Mouse (Mus musculus): Measurements from ENCODE around the gene Mucl3. TPM values are rescaled to one million over a fixed set of nuclear protein-coding genes. Genes with fewer than 3 reads are reported as not detected.

Gene Mucl3
- total RNA-seq (2021), result not detected
- long read RNA-seq, experiment 1, result 0 reads
- long read RNA-seq, experiment 2, result 0 reads

GRCm38 (mm10) chr17:35643609-35644236 is at the start of gene Mucl3:
Gene Mucl3, minus strand, starts transcription at chr17:35643695.
- DNase-seq, result no peak

- no peak for DNase-seq
Measured at GRCm38 (mm10) chr17:35692368-35692767, 48.9 kb upstream of the Mucl3 start.

GRCm38 (mm10) chr17:35691811-35692210 is 48.3 kb upstream of the Mucl3 start:
- no peak for DNase-seq

DNA sequence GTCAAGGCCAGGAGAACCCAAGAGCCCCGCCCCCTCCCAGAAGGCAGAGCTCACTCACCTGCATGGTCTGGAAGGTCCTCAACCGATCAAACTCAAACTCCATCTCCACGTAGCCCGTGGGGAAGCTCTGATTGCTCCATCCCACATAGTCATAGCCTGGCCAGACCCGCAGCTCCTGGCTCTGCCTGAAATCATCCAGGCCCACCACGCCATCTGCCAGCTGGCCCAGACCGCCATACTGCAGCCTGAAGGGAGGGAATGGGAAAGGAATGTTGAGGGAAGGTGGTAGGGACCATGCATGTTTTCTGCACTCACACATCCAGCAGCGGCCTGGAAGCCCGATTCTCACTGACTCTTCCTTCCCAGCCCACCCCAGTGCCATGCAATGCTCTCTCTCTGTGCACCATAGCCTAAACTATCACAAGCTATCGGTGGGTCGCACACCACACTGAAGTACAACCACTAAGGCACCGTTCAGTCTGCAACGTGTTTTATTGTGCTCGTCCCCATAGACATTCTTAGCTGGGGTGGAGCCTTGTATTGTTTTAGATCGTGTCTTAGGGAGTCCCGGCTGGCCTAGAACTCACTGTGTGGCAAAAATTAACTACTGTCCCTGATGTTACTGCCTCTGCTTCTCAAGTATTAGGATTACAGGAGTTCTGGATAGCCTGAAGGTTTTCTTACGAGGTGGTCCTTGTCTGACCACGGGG is 46.6 kb upstream of the Mucl3 start:
- DNase-seq, result no peak

DNA sequence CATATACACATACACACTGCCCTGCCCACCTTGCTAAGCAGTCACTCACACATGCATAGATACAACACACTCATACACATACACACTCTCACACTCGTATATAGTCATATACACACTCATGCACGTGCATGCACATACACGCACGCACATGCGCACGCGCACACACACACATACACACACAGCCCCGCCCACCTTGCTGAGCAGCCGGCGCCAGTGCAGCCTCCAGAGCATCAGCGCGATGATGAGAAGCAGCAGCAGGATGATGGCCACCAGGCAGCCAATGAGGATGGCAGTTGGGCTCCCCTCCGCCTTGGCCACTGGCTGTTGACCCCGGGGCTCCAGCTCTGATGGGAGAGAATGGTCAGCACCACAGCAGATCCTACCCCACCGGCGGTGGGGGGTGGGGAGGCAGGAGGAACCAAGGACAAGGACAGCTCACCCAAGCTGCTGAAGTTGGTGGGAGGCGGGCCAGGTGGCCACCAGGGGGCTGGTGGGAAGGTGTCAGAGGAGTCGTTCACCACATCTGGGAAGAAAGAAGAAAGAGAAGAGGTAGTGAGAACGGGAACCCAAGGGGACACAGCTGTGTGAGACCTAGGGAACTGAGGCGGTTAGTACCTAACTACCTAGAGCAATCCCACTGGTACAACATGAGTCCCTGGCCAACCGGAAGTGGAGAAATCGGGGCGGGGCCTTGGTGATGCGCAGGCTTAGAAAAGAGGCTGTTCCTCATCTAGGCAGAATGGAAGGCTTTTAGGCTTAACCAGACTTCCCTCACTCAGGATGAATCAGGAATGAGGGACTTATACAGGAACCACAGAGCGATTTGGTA is 45.1 kb upstream of the Mucl3 start:
- DNase-seq, result no peak

DNA sequence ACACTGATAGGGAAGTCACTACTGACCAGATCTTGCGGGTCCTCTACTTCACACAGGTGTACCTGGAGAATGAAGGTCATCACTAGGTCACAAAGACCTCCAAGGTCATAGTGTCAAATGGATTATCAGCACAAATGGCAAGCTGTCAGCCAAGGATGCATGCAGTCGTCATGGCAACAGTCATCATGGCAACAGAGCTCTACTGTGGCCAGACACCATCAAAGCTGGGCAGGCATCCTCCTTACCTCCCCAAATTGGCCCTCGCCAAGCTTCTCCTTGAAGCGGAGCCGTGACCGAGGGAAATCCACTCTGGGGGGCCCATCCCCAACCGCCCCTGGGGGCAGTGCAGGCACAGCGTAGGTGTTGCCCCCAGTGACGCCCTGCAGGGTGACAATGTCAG is 41.6 kb upstream of the Mucl3 start:
- no peak for DNase-seq

DNA sequence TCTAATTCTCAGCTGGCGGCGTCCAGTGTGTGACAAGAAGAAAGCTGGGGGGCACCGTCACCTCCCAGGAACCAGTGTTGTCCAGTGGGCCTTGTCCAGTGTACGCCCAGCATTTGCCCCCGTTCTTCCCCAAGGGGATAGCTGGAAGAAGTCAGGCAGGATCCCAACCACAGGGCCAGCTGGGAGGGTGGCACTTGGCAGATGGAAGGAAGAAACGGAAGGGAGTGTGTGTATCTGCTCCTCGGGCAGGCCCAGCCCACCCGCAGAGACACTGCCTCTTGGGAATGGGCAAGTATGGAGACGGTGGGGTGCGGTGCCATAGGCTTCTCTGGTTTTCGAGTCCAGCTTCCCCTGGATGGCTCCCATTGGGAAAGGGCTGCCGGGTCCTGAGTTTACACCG is 38.5 kb upstream of the Mucl3 start:
- DNase-seq, result no peak

DNA sequence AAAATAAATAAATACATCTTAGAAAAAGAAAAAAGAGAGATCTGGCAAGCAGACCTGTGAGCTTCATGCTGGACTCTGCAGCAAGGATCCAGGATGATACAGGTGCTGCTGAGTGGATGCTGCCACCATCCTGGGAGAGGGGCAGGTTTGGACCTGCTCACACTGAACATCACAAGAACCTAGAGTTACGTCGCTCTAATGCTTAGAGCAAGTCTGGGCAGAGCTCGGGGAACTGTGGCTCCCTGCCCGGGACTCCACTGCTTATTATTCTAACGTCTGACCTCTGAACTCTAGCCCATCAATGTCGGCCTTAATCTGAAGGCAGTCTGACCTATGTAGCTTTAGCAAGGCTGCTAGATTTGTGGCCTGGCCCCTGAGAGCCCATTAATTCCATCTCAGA is 37.1 kb upstream of the Mucl3 start:
- DNase-seq, result no peak

DNA sequence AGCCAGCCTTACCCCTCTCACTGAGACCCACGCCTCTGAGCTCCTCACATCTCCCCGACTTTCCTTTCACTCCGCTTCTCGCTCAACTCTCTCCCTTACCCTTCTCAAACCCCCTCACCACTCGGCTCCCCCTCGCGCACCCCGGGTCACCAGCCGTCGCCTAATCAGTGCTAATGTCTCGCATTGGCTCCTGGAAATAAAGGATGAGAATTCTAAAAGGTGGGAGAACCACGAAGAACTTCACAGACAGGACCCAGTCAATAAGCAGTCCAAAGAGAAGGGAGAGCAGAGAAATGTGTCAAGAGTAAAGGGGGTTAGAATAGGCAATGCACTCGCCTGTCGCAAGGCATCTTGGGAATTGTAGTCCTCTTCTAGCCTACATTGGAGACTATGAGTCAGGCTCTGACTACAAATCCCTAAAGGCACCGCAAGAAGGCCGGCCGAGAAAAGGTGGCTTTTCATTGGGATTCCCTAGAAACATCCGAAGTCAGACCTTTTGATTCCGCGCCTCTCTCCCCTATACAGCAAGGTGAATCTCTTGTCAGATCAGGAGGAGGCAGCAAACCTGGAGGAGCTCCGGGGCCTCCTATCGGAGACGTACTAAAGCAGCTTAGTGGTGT is 30.0 kb upstream of the Mucl3 start, which contains the start of gene Gtf2h4:
TSS of gene Gtf2h4 (minus strand) at position 324 of the 620 bp plus-strand sequence.
- DNase-seq, result peak; percentile 95 to 96

GRCm38 (mm10) chr17:35672527-35672926 is 29.0 kb upstream of the Mucl3 start:
- no peak for DNase-seq

- DNase-seq, result no peak
Measured at GRCm38 (mm10) chr17:35671846-35672245, 28.4 kb upstream of the Mucl3 start.

- DNase-seq, result no peak
Measured at GRCm38 (mm10) chr17:35669731-35670130, 26.2 kb upstream of the Mucl3 start.

- DNase-seq, result peak; percentile 96 to 98
Measured at GRCm38 (mm10) chr17:35667334-35668065, 24.0 kb upstream of the Mucl3 start, which contains the start of gene Vars2. Gene Vars2, minus strand, starts transcription at chr17:35667592.

- peak in 1 of 2 experiments; percentile 15 for DNase-seq
Measured at GRCm38 (mm10) chr17:35666851-35667256, 23.4 kb upstream of the Mucl3 start.

DNA sequence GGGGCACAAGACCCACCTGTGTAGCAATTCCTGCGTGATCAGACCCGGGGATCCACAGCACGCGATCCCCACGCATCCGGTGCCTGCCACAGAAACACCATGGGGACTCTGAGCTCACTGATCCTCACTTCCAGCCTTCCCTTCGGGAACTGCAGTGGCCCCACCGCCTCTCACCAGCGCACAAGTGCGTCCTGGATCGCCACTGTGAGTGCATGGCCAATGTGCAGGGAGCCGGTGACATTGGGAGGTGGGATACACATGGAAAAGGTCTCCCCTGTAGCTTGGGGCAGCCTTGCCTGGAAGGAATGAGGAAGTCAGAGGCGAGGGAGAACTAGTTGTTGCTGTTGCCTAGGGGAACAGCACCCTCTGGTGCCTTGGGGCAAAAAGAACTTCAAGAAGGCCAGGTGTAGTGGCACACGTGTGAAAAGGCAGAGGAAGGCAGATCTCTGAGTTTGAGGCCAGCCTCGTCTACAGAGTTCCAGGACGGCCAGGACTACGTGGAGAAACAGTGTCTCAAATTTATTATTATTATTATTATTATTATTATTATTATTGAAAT is 22.5 kb upstream of the Mucl3 start:
- peak; percentile 16 to 17 for DNase-seq

DNA sequence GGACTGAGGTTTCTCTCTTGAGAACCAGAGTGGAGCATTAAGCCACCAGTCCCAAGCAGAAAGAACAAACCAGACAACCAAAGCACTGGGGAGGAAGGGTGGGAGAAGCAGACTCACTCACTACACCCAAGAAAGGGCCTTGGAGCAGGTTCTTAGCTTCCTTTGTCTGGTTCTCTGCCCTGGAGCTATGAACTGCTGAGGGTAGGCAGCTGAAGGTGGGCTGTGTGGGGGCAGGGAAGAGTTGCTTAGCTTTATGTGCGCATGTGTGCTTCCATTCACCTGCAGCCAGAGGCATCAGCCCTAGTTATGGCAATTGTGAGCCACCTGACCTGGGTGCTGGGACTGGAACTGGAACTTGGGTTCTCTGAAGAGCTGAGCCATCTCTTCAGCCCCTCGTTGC is 9.6 kb upstream of the Mucl3 start:
- no peak for DNase-seq

DNA sequence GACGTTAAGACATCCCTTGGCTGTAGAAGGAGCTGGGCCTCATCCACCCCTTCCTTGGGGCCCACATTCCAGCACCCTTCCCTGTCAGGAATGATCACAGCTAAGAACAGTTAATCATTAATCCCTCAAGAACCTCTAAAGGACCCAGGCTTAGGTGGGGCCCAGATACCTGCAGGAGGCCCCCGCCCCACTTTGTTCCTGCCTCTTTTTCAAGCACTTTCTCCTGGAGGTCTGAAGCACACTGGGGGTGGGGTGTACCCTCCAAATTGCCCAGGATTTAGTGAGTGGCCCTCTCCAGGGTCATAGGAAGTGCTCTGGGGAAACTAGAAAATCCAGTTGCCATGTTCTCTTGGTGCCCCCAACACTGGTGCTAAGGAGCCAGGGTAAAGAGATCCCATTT is 5.9 kb upstream of the Mucl3 start:
- DNase-seq, result no peak

- peak in 1 of 2 experiments; percentile 20 for DNase-seq
Measured at GRCm38 (mm10) chr17:35639352-35639751, 4.1 kb downstream of the Mucl3 start.

- DNase-seq, result peak; percentile 82 to 83
Measured at GRCm38 (mm10) chr17:35638475-35639190, 4.9 kb downstream of the Mucl3 start.

GRCm38 (mm10) chr17:35636363-35636762 is 7.1 kb downstream of the Mucl3 start:
- DNase-seq, result peak; percentile 18 to 58
